Mouse (Mus musculus) urinary bladder, postnatal 4 days (tissue): ENCODE results near the gene Slc25a43.
A peak's percentile ranks its signal among the peaks of the same experiment; 100 is the strongest.
"Not testable (repeated sequence)": the region's sequence is repeated elsewhere in the genome, so short reads cannot be mapped to it uniquely, and the experiment has no call there.

Source experiments
- DNase-seq, 2 experiments: peaks; one replicate each; pipeline ENCODE4 v3.0.0; 2021 to 2022; ENCODE audit warnings: low spot score in 2 of 2

Slc25a43 gene

DNA sequence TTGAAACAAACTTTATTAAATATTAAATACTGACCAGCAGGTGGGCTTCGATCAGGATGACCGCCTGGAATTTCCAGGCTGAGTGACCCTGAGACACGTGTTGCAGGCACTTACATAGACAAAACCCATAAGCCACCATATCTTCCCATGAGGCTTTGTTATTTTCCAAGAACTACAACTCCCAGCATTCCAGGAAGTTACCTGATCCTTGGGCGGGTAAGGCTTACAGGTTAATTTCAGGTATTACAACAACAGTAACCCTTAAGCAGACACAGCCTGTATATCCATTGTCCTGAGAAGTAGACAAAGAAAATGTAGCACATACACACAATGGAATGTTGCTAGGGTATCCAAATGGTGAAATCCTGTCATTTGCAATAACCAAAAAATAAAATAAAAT, 45.9 kb downstream of the Slc25a43 start:
- DNase-seq, result no peak

DNA sequence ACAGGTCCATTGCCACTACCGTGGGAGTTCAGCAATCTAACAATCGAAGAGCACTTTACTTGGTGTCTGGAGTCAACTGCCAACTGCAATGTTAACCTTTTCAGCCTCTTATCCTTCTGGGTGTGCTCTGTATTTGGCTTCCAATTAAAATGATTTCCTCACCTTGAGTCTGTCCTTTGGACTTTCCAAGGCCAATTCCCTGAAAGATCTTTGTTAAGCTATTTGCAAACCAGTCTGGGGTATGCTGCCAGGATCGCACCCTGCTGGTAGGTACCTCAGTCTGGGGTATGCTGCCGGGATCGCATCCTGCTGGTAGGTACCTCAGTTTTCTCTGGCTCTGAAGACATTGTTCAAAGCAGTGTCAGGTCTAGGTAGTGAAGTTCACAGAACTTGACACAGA, 51.1 kb downstream of the Slc25a43 start:
- no peak for DNase-seq

DNA sequence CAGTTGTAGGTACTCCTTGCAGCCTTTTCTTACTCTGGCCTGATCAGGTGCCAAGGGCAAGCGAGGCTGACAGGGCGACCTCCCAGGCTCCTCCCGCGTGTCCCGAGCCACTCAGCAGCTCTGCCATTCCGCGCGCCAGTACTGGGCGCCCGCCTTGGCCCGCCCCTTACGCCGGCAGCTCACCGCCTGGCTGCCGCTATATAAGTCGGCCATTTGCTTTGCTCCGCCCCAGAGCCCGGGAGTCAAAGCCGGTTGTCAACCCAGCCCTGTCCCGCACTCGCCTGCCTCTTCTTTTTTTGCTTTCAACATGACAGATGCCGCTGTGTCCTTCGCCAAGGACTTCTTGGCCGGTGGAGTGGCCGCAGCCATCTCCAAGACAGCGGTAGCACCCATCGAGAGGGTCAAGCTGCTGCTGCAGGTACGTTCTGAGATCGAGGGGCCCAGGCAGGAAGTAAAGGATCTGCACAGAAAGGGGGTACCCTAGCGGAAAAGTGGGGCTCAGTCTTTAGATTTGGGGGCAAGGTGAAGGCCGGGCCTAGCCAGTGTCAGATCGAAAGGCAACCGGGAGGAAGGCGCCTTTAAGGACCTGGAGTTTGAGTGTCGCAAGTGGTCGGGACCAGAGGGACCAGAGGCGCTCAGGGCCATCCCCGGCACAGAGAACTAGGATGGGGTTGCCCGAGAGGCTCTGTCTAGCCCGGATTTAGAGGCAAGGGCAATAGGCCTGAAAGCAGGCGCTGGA, 52.1 kb downstream of the Slc25a43 start, which contains the start of gene Slc25a5:
Gene Slc25a5, plus strand, starts transcription at position 228 of the 739 bp plus-strand sequence.
- peak; percentile 80 to 83 for DNase-seq

DNA sequence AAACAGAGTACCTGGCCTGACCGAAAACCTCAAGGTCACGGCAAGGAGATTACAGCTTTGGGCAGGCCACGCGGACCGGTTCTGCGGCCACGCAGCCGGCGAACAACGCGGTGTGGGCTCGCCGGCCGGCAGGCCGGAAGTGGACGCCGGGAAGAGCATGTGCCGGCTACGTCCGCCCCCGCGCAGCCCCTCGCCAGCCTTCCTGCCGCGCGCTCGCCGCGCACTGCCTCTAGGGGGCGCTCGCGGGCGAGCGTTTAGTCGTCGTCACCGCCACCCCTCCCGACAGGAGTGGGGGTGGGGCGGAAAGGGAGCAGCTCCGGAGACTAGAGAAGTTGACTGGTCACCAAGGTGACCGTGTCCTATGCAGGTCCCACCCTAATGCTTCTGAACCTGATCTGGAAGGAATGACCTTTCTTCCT, 52.7 kb downstream of the Slc25a43 start:
- peak; percentile 76 to 86 for DNase-seq

DNA sequence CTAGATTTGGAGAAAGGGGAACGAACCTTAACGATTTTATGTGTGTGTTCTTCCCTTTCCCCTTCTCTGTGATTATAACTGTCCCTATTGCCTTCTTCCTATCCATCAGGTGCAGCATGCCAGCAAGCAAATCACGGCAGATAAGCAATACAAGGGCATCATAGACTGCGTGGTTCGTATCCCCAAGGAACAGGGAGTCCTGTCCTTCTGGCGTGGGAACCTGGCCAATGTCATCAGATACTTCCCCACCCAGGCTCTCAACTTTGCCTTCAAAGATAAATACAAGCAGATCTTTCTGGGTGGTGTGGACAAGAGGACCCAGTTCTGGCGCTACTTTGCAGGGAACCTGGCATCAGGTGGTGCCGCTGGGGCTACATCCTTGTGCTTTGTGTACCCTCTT, 53.3 kb downstream of the Slc25a43 start:
- DNase-seq, result not testable (repeated sequence)

DNA sequence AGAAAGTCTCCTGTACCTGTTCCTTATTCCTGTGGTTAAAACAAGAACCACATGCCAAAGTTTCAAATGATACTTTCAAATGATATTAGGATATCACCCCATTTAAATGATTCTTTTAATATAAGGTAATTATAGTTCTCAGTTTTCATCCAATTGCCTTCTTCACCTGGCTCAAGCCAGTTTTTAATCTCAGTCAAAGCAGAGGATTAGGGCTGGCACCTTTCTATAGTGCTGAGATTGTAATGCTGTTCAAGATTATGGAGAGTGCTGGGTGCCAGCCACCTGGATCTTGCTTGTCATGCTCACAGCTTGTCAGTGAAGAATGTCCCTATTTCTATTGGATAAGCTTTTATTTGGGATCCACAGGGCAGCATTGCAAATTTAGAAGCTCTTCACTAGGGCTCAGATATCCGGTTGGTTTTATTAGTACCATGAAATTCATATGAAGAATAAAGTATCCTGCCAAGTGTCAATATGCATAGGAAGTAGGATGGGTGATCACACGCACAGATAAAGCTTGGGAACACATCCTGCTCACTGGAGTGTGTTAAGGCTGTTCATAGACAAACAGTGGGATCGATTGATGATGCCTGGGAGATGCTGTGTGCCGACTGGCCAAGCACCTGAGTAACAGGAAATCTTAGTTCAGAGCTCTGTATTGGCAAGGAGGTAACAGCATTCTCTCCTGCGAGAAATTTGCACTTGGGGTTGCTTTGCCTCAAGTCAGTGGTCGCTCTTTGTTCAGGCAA, 55.8 kb downstream of the Slc25a43 start:
- no peak for DNase-seq

DNA sequence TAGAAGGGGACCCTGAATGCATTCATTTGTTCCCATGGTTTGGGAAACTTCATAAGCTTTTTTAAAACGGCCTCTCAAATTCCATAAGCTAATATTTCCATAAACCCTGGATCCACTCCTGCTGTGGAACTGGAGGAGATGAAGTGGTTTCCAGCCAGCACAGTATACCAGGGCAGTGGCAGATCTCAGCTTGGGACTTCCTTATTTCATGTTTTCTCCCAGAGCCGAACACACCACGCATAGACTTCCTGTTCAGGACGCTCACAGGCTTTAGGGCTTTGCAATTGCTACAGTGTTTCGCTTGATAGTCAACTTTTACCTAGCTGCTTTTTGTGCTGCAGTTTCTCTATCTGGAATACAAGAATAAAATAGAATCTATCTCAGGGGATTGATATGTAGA, 59.7 kb downstream of the Slc25a43 start:
- DNase-seq, result no peak

DNA sequence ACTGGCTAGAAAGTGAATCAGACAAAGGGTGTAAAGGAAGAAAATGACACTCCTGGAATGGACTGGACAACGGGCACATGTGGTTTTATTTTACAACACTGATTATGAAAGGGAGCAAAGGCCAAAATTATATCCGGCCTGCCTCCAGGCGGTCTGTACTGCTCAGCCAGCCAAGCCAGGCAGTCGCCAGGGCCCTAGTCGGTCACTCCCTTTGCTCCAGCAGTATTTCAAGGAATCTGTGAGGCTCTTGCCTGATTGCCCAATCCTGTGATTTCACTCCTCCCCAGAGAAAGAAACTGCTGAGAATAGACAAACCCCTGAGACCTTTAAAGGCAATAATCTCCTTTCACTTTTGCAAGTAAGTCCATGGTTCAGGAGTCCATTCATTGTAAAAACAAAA, 60.7 kb downstream of the Slc25a43 start:
- DNase-seq, result peak in 1 of 2 experiments; percentile 23

DNA sequence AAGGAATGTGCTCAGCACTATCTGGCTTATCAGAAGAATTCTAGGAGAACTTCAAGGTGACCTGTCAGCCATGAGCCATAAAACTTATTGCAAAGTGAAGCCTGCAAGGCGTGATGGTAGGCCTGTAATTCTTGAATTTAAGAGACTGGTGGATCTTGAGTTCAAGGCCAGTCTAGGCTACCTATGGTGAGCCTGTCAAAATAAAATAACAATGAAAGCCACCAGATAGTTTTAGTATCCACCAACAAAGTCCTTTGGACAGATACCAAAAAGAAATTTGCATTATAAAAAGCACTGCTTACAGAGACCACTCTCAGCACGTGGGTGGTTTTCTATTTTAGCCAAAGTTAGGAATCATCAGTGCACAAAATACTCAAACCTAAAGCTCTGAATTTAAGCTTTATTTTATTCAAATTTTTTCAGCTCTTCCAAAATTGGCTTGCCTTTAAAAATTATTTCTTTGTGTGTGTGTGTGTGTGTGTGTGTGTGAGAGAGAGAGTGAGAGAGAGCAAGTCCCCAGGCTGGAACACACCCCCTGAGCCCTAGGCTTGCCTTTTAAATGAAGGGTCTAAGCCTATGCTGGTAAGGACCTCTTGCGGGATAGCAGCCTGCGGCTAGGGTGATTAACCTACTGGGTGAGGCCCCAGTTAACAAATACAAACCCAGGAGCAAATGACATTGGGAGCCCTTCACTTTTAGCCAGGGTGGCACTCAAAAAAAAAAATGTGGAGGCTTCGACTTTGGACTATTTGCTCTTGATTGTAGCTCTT, 62.2 kb downstream of the Slc25a43 start:
- DNase-seq, result no peak

DNA sequence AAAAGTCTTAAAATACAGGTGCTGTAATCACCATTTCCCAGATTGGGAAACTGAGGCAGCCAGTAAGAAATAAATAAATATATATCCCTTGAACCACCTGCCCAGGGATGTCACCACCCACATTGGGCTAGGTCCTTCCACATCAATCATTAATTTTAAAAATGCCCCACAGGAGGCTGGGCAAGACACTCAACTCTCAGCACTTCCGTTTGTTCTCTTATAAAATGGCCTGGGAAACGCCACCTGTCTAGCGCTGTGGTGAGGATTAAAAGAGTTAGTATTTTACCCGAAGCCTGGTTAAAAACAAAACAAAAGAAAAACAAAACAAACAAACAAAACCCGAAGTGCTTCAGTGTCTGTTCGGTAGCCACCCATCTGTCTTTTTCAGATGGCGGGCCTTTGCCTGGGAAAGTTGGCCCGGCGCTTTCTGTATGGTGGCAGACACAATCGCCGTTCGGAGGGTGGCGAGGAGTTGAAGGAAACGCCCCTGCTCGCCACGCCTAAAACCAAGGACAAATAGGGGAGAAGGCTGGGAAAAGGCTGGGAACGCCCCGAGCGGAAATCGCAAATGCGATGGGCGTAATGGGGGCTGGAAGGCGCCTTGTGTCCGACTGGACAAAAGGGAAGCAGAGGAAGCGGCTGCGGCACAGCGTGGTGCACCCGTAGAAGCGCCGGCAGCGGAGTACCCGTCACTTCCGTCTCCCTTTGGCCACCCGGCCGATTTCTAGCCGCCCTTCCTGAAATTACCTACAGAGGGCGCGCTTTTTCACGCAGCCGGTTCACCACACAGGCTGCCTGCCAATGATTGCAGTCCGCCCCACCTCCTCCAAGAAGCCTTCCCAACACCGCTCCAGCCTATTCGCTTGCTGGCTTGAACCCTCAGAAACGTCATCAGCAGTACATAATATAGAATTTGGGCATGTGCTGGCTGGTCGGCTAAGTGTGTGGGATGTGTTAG, 64.2 kb downstream of the Slc25a43 start:
- peak; percentile 82 to 87 for DNase-seq

DNA sequence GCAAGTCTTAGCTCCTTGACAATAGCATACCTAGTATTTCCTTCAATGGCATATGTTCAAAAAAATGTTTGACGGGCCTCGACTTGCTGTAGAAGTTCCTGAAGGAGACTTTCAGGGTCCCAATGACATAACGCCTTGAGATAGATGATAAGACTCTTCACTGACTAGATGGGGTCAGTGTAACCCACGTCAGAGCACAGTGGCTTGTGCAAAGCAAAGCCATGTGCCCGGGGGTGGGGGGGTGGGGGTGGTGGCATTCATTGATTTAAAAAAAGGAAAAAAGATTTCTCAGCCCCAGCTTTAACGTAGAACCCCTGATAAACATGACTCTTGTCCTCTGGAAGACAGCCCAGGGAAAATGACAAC, 64.8 kb downstream of the Slc25a43 start:
- no peak for DNase-seq

DNA sequence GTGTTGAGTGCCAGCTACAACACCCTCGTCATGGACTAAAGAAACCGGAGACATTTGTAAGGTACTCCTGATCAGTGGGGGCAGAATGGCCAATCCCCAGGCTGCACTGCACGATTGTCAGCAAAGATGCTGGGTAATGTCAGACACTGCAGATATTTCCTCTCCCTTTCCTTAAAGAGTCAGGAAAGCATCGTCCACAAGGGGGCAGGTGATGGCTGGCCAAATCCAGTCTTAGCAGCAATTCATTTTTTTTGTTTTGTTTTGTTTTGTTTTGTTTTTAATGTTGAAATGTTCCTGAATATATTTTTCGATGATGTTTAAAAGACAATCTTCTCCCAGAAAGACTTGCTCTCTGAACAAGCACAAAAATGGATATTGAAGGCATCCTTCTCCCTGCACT, 67.9 kb downstream of the Slc25a43 start:
- no peak for DNase-seq

DNA sequence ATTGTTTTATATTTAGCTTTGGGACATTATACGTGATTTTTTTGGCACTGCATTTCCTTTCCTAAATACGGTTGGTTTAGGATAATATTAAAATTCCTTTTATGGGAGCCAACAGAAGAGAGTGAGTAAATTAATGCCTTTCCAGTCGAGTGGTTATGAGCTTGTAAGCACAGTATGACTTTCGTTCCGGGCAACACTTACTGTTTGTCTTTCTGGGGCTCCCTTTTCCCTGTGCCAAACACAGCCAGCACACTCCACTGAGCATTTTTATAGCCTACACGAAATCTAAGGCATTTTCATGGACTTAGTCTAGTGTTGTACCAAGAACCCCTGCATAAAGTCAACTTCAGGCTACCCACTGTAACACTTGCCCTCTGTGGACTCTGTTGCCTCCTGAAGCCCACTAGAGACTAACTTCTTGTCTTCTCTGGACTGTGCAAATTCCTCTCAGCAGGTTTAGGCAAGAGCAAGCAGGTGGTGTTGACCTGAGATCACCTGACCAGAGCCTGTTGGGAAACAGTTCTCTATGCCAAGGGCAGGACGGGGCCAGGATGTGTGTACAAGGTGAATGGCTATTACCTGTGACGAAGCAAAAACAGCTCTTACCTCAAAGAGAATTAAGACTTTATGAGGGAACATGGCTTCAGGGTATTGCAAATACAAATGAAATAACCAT, 70.8 kb downstream of the Slc25a43 start:
- no peak for DNase-seq

DNA sequence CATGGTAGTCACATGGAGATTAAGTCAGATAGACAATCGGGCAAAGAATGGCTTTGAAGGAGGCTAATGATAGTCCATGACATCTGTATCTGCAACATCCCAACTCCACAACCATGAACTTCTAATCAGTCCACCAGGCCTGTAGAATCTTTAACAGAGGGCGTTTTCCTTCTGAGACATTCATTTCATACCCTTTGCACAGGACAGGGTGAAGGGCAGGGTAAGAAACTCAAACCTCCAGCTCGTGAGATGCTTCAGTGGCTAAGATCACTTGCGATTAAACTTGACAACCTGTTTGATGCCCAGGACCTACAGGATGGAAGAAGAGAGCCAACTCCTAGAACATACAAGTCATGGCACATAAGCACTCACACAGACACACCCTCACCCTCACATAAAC, 71.6 kb downstream of the Slc25a43 start:
- no peak for DNase-seq

DNA sequence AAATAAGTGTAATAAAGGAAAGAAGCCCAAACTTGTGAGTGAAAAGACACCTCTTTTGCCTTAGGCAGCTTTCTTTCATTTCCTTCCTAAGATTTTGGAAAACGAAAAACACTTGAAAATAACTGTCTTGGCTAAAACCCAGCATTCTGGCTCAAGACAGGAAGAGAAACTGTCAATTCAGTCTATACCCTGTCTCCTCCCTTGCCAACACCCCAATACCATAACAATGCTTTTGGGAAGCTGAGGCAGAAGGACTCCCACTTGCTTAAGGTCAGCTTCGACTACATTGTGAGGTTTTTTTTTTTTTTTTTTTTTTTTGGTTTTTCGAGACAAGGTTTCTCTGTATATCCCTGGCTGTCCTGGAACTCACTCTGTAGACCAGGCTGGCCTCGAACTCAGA, 72.0 kb downstream of the Slc25a43 start:
- no peak for DNase-seq

DNA sequence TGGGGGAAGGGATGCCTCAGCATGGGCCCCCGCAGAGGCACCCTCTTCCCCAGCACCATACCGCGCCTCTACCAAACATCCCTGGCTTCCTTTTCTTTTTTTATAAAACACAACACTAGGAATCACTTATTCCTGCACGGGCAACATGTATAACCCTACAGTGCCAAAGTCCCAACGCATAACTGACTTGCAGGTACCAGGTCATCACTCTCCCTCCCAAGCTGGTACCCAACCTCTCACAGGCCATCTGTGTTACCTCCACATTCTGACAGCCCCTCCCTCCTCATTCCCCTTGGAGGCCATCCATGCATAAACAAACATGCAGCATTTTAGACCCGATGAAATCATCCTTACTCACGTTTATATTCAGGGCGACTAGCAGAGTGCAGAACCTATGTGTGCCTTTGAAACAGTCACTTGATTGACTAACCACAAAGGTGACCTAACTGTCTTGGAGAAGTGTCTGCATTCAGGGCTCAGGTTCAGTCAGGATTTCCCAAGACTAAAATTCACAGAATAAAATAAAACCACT, 73.0 kb downstream of the Slc25a43 start:
- no peak for DNase-seq

DNA sequence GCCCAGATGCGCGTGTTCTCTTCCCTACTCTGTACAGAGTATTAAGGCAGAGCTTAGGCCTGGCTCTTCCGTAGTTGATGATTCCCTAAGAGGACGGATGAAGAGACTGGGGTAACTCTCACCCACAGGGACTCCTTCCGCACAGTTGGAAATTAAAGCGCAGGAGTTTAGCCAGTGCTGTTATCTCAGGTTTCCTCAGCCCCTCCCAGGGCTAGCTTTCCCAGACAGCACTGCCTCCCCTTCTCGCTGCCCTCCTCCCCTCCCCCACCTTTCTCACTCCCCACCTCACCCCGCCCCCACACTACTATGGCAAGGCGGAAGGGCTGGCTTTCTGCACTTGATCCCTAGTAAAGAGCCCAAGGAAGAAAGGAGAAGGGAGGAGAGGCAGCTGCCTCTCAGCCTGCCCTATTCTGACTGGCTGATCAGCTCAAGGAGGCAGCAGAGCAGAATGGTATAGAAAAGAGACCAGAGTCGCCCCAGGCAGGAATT, 73.5 kb downstream of the Slc25a43 start:
- no peak for DNase-seq

DNA sequence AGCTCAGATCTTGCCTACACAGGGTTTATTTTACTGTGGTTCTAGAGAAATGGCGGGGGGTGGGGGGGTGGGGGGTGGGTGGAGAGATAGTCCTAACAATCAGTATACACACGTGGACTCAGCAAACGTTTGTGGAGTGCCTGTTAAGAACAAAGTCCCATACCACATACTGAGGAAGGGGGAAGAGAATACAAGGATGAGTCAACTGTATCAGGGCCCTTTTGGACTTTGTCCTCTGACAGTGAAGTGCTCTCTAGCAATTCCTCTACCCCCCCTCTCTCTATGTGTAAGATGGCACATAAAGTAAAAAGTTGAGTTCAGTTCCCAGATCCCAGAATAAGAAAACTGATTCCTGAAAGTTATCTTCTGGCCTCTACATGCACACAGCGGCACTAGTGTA, 76.1 kb downstream of the Slc25a43 start:
- no peak for DNase-seq

DNA sequence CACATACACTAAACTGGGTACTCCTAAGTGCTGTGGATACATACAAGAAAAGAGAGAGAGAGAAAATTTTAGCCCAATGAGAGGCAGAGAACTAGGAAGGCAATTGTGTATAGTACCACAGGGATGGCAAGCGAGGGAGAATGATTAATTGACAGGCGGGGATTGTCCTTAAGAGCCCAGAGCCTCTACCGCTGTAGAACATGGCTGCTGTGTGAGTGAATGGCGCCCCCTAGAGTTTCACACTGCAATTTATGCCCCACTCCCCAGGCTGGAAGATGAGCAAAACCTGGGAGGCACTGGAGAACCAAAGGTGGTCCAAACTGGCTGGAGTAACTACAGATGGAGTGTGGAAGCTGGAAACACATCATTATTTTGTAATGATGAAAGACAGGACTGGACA, 76.7 kb downstream of the Slc25a43 start:
- no peak for DNase-seq

DNA sequence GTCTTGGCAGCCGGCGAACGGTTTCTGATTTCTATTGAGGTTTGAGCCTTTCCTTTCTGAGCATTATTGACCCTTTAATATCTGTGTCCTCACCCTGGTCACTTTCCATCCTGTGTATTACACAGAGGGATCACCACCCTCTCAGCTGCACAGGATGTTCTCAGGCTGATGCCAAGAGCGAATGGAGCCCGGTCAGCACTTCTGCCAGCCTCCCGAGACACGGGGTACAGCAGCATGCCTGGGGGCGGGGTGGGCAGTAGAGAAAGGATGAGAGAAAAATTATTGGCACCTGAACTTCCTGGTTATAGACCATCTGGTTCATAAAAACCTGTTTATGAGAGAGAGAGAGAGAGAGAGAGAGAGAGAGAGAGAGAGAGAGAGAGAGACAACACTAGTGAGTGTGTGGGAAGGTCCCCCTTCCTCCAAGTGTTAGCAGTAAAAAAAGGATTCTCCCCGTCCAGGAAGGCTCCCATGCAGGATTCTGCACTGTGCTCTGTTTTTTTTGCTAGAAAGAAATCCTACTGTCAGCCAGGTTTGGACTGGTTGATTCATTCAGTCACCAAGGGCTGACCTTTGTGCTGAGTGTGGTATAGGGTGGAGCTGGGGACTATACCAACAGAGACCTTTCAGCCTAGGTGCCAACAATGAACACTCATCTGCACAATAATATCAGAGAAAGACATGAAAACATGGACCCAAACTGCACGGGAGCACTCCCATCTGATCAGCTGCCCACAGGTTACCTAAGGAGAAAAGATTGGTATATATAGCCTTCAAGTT, 80.7 kb downstream of the Slc25a43 start:
- no peak for DNase-seq
